Mouse (Mus musculus) MEL (cell line): ENCODE measurements at regions not wholly inside any gene's neighbourhood (a gene's known extent, or its start where the extent isn't known, plus 50 kb on each side); places are given as distances from the start of the nearest gene placed in this dataset.

Source experiments
- DNase-seq: peaks from one replicate; pipeline ENCODE4 v3.0.0; 2011; ENCODE audit warnings: low read depth, low spot score
- H3K27ac ChIP-seq: 2 replicates; pipeline ENCODE4 v1.5.1; 2012; ENCODE audit warnings: low read depth, mild to moderate bottlenecking, control low read depth, low read length, moderate library complexity; ENCODE audit not compliant: control insufficient read depth
- H3K27me3 ChIP-seq, 2 experiments: fragments of 150-350 bp in 1 of 2; sonication (generic) in 1 of 2; 2 replicates each; pipeline ENCODE4 v1.6.1; 2012; ENCODE audit warnings: low read length in 2 of 2, mild to moderate bottlenecking in 2 of 2, improper control_type of control experiment in 1 of 2, moderate library complexity in 1 of 2; ENCODE audit not compliant: insufficient read depth in 2 of 2, control insufficient read depth in 1 of 2
- H3K36me3 ChIP-seq, 2 experiments: 2 replicates each; pipeline ENCODE4 v1.6.1; 2012 to 2014; ENCODE audit warnings: low read length in 2 of 2, improper control_type of control experiment in 1 of 2, inconsistent platforms in 1 of 2, mild to moderate bottlenecking in 1 of 2; ENCODE audit not compliant: insufficient read depth in 2 of 2, control insufficient read depth in 1 of 2
- H3K4me1 ChIP-seq, 2 experiments: fragments of 150-350 bp in 1 of 2; sonication (generic) in 1 of 2; 2 replicates each; pipeline ENCODE4 v1.6.1; 2012; ENCODE audit warnings: low read length in 2 of 2, improper control_type of control experiment in 1 of 2, mild to moderate bottlenecking in 1 of 2; ENCODE audit not compliant: insufficient read depth in 2 of 2, control insufficient read depth in 1 of 2
- H3K4me3 ChIP-seq, 2 experiments: fragments of 150-350 bp in 1 of 2; sonication (generic) in 1 of 2; 2 replicates each; pipeline ENCODE4 v1.5.1; 2012; ENCODE audit warnings: low read depth in 2 of 2, low read length in 2 of 2, mild to moderate bottlenecking in 2 of 2, moderate library complexity in 2 of 2, control low read depth in 1 of 2, improper control_type of control experiment in 1 of 2; ENCODE audit not compliant: control insufficient read depth in 1 of 2, insufficient read depth in 1 of 2
- H3K79me2 ChIP-seq: 2 replicates; pipeline ENCODE4 v1.6.1; 2012; ENCODE audit warnings: mild to moderate bottlenecking, low read length, moderate library complexity; ENCODE audit not compliant: control insufficient read depth, poor library complexity, insufficient read depth
- H3K9ac ChIP-seq: 2 replicates; pipeline ENCODE4 v1.6.1; 2012; ENCODE audit warnings: low read depth, mild to moderate bottlenecking, control low read depth, low read length, moderate library complexity; ENCODE audit not compliant: control insufficient read depth, poor library complexity, severe bottlenecking
- H3K9me3 ChIP-seq: fragments of 150-350 bp; sonication (generic); replicated peaks from 2 replicates; pipeline ENCODE4 v1.6.1; 2012; ENCODE audit warnings: mild to moderate bottlenecking, low read length, improper control_type of control experiment, moderate library complexity; ENCODE audit not compliant: insufficient read depth
- BHLHE40 ChIP-seq: IDR thresholded peaks from 2 replicates; pipeline ENCODE4 v1.6.1; 2012; ENCODE audit warnings: low read depth, mild to moderate bottlenecking, inconsistent platforms, low read length, improper control_type of control experiment, borderline replicate concordance
- CHD2 ChIP-seq: IDR thresholded peaks from 2 replicates; pipeline ENCODE4 v1.6.1; 2011; ENCODE audit warnings: low read length, improper control_type of control experiment
- CTCF ChIP-seq, 3 experiments: IDR thresholded peaks in 2 of 3; conservative IDR thresholded peaks in 1 of 3; 2 replicates each; pipeline ENCODE4 v1.5.1; 2011 to 2012; ENCODE audit warnings: low read length in 3 of 3, low read depth in 2 of 3, mild to moderate bottlenecking in 2 of 3, improper control_type of control experiment in 1 of 3, inconsistent platforms in 1 of 3, mixed read lengths in 1 of 3, moderate library complexity in 1 of 3; ENCODE audit not compliant: control insufficient read depth in 1 of 3, insufficient read depth in 1 of 3, poor library complexity in 1 of 3, severe bottlenecking in 1 of 3
- E2F4 ChIP-seq: IDR thresholded peaks from 2 replicates; pipeline ENCODE4 v1.6.1; 2011; ENCODE audit warnings: low read depth, low read length, improper control_type of control experiment, borderline replicate concordance
- ELF1 ChIP-seq: IDR thresholded peaks from 2 replicates; pipeline ENCODE4 v1.6.1; 2014; ENCODE audit warnings: low read depth, mild to moderate bottlenecking, inconsistent platforms, low read length, improper control_type of control experiment, moderate library complexity
- ETS1 ChIP-seq: IDR thresholded peaks from 2 replicates; pipeline ENCODE4 v1.6.1; 2012; ENCODE audit warnings: low read depth, mild to moderate bottlenecking, inconsistent platforms, low read length, improper control_type of control experiment, moderate library complexity
- GABPA ChIP-seq: IDR thresholded peaks from 2 replicates; pipeline ENCODE4 v1.6.1; 2012; ENCODE audit warnings: low read depth, mild to moderate bottlenecking, inconsistent platforms, low read length, improper control_type of control experiment, moderate library complexity
- HCFC1 ChIP-seq: IDR thresholded peaks from 2 replicates; pipeline ENCODE4 v1.6.1; 2012; ENCODE audit warnings: low read depth, mild to moderate bottlenecking, inconsistent platforms, low read length, improper control_type of control experiment, moderate library complexity
- KAT2A ChIP-seq: conservative IDR thresholded peaks from 2 replicates; pipeline ENCODE4 v1.6.1; 2012; ENCODE audit warnings: low read depth, low read length, improper control_type of control experiment, inconsistent platforms
- MAX ChIP-seq: IDR thresholded peaks from 2 replicates; pipeline ENCODE4 v1.6.1; 2011; ENCODE audit warnings: low read length, improper control_type of control experiment
- MAZ ChIP-seq: IDR thresholded peaks from 2 replicates; pipeline ENCODE4 v1.6.1; 2012; ENCODE audit warnings: low read depth, mild to moderate bottlenecking, inconsistent platforms, low read length, improper control_type of control experiment
- MEF2A ChIP-seq: IDR thresholded peaks from 2 replicates; pipeline ENCODE4 v1.6.1; 2014; ENCODE audit warnings: low read depth, mild to moderate bottlenecking, inconsistent platforms, low read length, improper control_type of control experiment; ENCODE audit not compliant: poor library complexity, insufficient replicate concordance, severe bottlenecking; ENCODE audit errors: extremely low read depth
- MXI1 ChIP-seq: IDR thresholded peaks from 2 replicates; pipeline ENCODE4 v1.6.1; 2011; ENCODE audit warnings: mild to moderate bottlenecking, low read depth, low read length, improper control_type of control experiment
- MYB ChIP-seq: IDR thresholded peaks from 2 replicates; pipeline ENCODE4 v1.6.1; 2011; ENCODE audit warnings: mild to moderate bottlenecking, low read depth, low read length, improper control_type of control experiment
- MYC ChIP-seq: IDR thresholded peaks from 2 replicates; pipeline ENCODE4 v1.6.1; 2011; ENCODE audit warnings: low read depth, mild to moderate bottlenecking, low read length, improper control_type of control experiment, moderate library complexity
- POLR2A ChIP-seq, 2 experiments: IDR thresholded peaks; 2 replicates each; pipeline ENCODE4 v1.6.1; 2011 to 2012; ENCODE audit warnings: low read length in 2 of 2, mild to moderate bottlenecking in 2 of 2, control low read depth in 1 of 2, improper control_type of control experiment in 1 of 2, low read depth in 1 of 2, moderate library complexity in 1 of 2; ENCODE audit not compliant: control insufficient read depth in 1 of 2, insufficient read depth in 1 of 2, poor library complexity in 1 of 2
- RCOR1 ChIP-seq: IDR thresholded peaks from 2 replicates; pipeline ENCODE4 v1.6.1; 2012; ENCODE audit warnings: low read depth, mild to moderate bottlenecking, inconsistent platforms, low read length, improper control_type of control experiment
- SMC3 ChIP-seq: IDR thresholded peaks from 2 replicates; pipeline ENCODE4 v1.6.1; 2011; ENCODE audit warnings: low read depth, low read length, improper control_type of control experiment
- TAL1 ChIP-seq: IDR thresholded peaks from 2 replicates; pipeline ENCODE4 v1.6.1; 2012; ENCODE audit warnings: mild to moderate bottlenecking, inconsistent platforms, low read length, moderate library complexity, mixed read lengths
- TBP ChIP-seq: IDR thresholded peaks from 2 replicates; pipeline ENCODE4 v1.8.0; 2011; ENCODE audit warnings: low read depth, low read length, improper control_type of control experiment
- TCF12 ChIP-seq: IDR thresholded peaks from 2 replicates; pipeline ENCODE4 v1.6.1; 2014; ENCODE audit warnings: low read depth, mild to moderate bottlenecking, inconsistent platforms, low read length, improper control_type of control experiment, moderate library complexity
- UBTF ChIP-seq: IDR thresholded peaks from 2 replicates; pipeline ENCODE4 v1.6.1; 2012; ENCODE audit warnings: low read depth, mild to moderate bottlenecking, inconsistent platforms, low read length, improper control_type of control experiment, moderate library complexity, borderline replicate concordance; ENCODE audit not compliant: insufficient read depth
- USF1 ChIP-seq: IDR thresholded peaks from 2 replicates; pipeline ENCODE4 v1.6.1; 2014; ENCODE audit warnings: low read depth, mild to moderate bottlenecking, inconsistent platforms, low read length, improper control_type of control experiment, moderate library complexity
- USF2 ChIP-seq, 2 experiments: IDR thresholded peaks; 2 replicates each; pipeline ENCODE4 v1.6.1; 2011 to 2012; ENCODE audit warnings: improper control_type of control experiment in 2 of 2, low read length in 2 of 2, borderline replicate concordance in 1 of 2, inconsistent platforms in 1 of 2, low read depth in 1 of 2, mild to moderate bottlenecking in 1 of 2; ENCODE audit not compliant: insufficient read depth in 1 of 2
- ZNF384 ChIP-seq: IDR thresholded peaks from 2 replicates; pipeline ENCODE4 v1.6.1; 2012; ENCODE audit warnings: low read depth, mild to moderate bottlenecking, inconsistent platforms, low read length, improper control_type of control experiment

GRCm38 (mm10) chr3:115641411-115641810, 73.5 kb downstream of the S1pr1 start (continued):
- TF ChIP-seq KAT2A: no peak
- TF ChIP-seq RCOR1: peak; percentile 97
- TF ChIP-seq GABPA: no peak
- peak; percentile 28; the same call in 1 of the 2 replicates for TF ChIP-seq MXI1
- peak; percentile 95 for TF ChIP-seq TAL1
- TF ChIP-seq CHD2: peak; percentile 43
- TF ChIP-seq MAZ: peak; percentile 82
- TF ChIP-seq TCF12: peak; percentile 97
- TF ChIP-seq ETS1: peak; percentile 95
- peak; percentile 96 for TF ChIP-seq BHLHE40

GRCm38 (mm10) chr3:115635487-115635886, 79.4 kb downstream of the S1pr1 start:
- no peaks in the 10 kb centered on the region for H3K9me3 ChIP-seq
- TF ChIP-seq USF1: no peak
- no peak for TF ChIP-seq CTCF (IDR thresholded peaks at IDR 0.05 in 2 of 3, conservative IDR thresholded peaks at IDR 0.05 in 1 of 3; ENCODE audit: control insufficient read depth in 1 of 3, insufficient read depth in 1 of 3, low read depth in 2 of 3, low read length in 3 of 3, poor library complexity in 1 of 3, severe bottlenecking in 1 of 3)
- TF ChIP-seq KAT2A: no peak
- no peak for TF ChIP-seq UBTF
- TF ChIP-seq RCOR1: no peak
- no peak for TF ChIP-seq USF2 (IDR thresholded peaks at IDR 0.05; ENCODE audit: borderline replicate concordance in 1 of 2, insufficient read depth in 1 of 2, low read depth in 1 of 2, low read length in 2 of 2)
- TF ChIP-seq BHLHE40: no peak
- no peak for TF ChIP-seq POLR2A (IDR thresholded peaks at IDR 0.05; ENCODE audit: control insufficient read depth in 1 of 2, insufficient read depth in 1 of 2, low read depth in 1 of 2, low read length in 2 of 2, poor library complexity in 1 of 2)
- no peak for TF ChIP-seq MXI1
- TF ChIP-seq HCFC1: no peak
- no peak for TF ChIP-seq MAX
- TF ChIP-seq SMC3: no peak
- no peak for TF ChIP-seq MYC
- TF ChIP-seq ETS1: no peak
- no peak for TF ChIP-seq TCF12
- H3K27ac ChIP-seq: no peak overlapping the region
- H3K4me1 ChIP-seq: 0 out of 4 replicates have a peak, but pooled peaks cover 0 to 2% of the 10 kb centered on the region in 2 experiments
- no peak overlapping the region for H3K4me3 ChIP-seq
- no peaks in the 10 kb centered on the region for H3K27me3 ChIP-seq
- no peaks in the 10 kb centered on the region for H3K36me3 ChIP-seq
- no peaks in the 10 kb centered on the region for H3K79me2 ChIP-seq
- DNase-seq: no peak
- H3K9ac ChIP-seq: no peak overlapping the region

- Histone ChIP-seq H3K4me1 (0 out of 4 replicates have a peak, but pooled peaks cover 0 to 2% of the 10 kb centered on the region in 2 experiments), H3K9me3 (no peaks in the 10 kb centered on the region), H3K79me2 (no peaks in the 10 kb centered on the region), H3K4me3 (no peak overlapping the region), H3K9ac (no peak overlapping the region), H3K36me3 (no peaks in the 10 kb centered on the region), H3K27ac (no peak overlapping the region), H3K27me3 (no peaks in the 10 kb centered on the region)
- TF ChIP-seq TCF12: no peak
- TF ChIP-seq CHD2: no peak
- TF ChIP-seq ETS1: no peak
- TF ChIP-seq TBP: no peak
- no peak for TF ChIP-seq GABPA
- TF ChIP-seq MYB: no peak
- TF ChIP-seq MAZ: no peak
- no peak for TF ChIP-seq HCFC1
- no peak for TF ChIP-seq E2F4
- TF ChIP-seq MEF2A: no peak
- no peak for TF ChIP-seq ZNF384
- no peak for TF ChIP-seq ELF1
- DNase-seq: no peak
These were observed 79.8 kb downstream of the S1pr1 start for GRCm38 (mm10) chr3:115635081-115635480.
